In genomic region chr1:37428911-37429310, GRCm38 (mm10) we compare ENCODE assay signal across 8 mouse cellular contexts. TPM values are rescaled to one million over a fixed set of nuclear protein-coding genes. Genes with fewer than 3 reads are reported as not detected.
DNase-seq lines count a peak whose midpoint lies in the region; ATAC-seq lines count a peak whose summit lies in the region.

No protein-coding gene starts in this region.

- no peaks in the 10 kb centered on the region for H3K27me3 ChIP-seq in forebrain, embryonic 11.5 days (ENCODE audit: control insufficient read depth, insufficient read depth, low read length)
- H3K27me3 ChIP-seq in limb, embryonic 12.5 days, result no peaks in the 10 kb centered on the region
- H3K27me3 ChIP-seq in stomach, embryonic 14.5 days (ENCODE audit: control insufficient read depth, insufficient read depth, low read length), result no peaks in the 10 kb centered on the region

- peak overlapping the region; percentile 83 for H3K9ac ChIP-seq in forebrain, embryonic 11.5 days (ENCODE audit: low read length)
- H3K9ac ChIP-seq in limb, embryonic 12.5 days (replicated peaks), result peak overlapping the region; percentile 71
- peak overlapping the region; percentile 89; the same call in 1 of the 2 replicates for H3K9ac ChIP-seq in stomach, embryonic 14.5 days (replicated peaks; ENCODE audit: low read depth, low read length)

- ATAC-seq in forebrain, embryonic 11.5 days (replicated peaks; ENCODE audit: low FRiP score), result no peak
- no peak for ATAC-seq in limb, embryonic 12.5 days (ENCODE audit: insufficient number of reproducible peaks, insufficient read depth, low FRiP score, low TSS enrichment, low read depth)
- no peak for ATAC-seq in stomach, embryonic 14.5 days (ENCODE audit: insufficient number of reproducible peaks, insufficient read depth, low FRiP score, low read depth)

- H3K4me3 ChIP-seq in forebrain, embryonic 11.5 days (ENCODE audit: low read depth, low read length), result peak overlapping the region; percentile 86
- H3K4me3 ChIP-seq in limb, embryonic 12.5 days (replicated peaks), result peak overlapping the region; percentile 83
- H3K4me3 ChIP-seq in stomach, embryonic 14.5 days (ENCODE audit: low read depth, low read length), result peak overlapping the region; percentile 93

- 73% methylated on average over 2 of the region's 2 CpGs for WGBS in forebrain, embryonic 11.5 days
- WGBS in limb, embryonic 12.5 days, result 79% methylated on average over 2 of the region's 2 CpGs
- 62% methylated on average over 2 of the region's 2 CpGs for WGBS in stomach, embryonic 14.5 days

- no peak overlapping the region for H3K27ac ChIP-seq in forebrain, embryonic 11.5 days (ENCODE audit: low read depth, low read length)
- no peak overlapping the region for H3K27ac ChIP-seq in limb, embryonic 12.5 days
- H3K27ac ChIP-seq in stomach, embryonic 14.5 days (ENCODE audit: low read length), result no peak overlapping the region

- H3K9me3 ChIP-seq in forebrain, embryonic 11.5 days (ENCODE audit: control insufficient read depth, low read length), result peaks cover 2% of the 10 kb centered on the region; the same call in 1 of the 2 replicates
- peaks cover 6% of the 10 kb centered on the region for H3K9me3 ChIP-seq in limb, embryonic 12.5 days
- peaks cover 3% of the 10 kb centered on the region; the same call in 1 of the 2 replicates for H3K9me3 ChIP-seq in stomach, embryonic 14.5 days (ENCODE audit: control insufficient read depth, low read depth, low read length)

- H3K4me2 ChIP-seq in forebrain, embryonic 11.5 days (ENCODE audit: low read depth, low read length, severe bottlenecking), result peak overlapping the region; percentile 90
- H3K4me2 ChIP-seq in limb, embryonic 12.5 days, result peak overlapping the region; percentile 74
- H3K4me2 ChIP-seq in stomach, embryonic 14.5 days (replicated peaks; ENCODE audit: low read depth, low read length), result peak overlapping the region; percentile 60

- H3K36me3 ChIP-seq in forebrain, embryonic 11.5 days (ENCODE audit: control insufficient read depth, insufficient read depth, low read length), result no peaks in the 10 kb centered on the region
- peaks cover 57% of the 10 kb centered on the region for H3K36me3 ChIP-seq in limb, embryonic 12.5 days
- peaks cover 23% of the 10 kb centered on the region for H3K36me3 ChIP-seq in stomach, embryonic 14.5 days (ENCODE audit: control insufficient read depth, insufficient read depth, low read length)

- DNase-seq in cerebellum, adult 11-12 months, result peak; percentile 39
- no peak for DNase-seq in cerebellum, adult 11 months
- DNase-seq in 416B (ENCODE audit: low read depth), result peak; percentile 51
- DNase-seq in forebrain, embryonic 11.5 days (ENCODE audit: low spot score), result no peak
- no peak for DNase-seq in layer of hippocampus, adult 18-20 months (ENCODE audit: low spot score in 2 of 2)
- DNase-seq in c-Kit-positive CD71-positive TER-119-positive erythroid progenitor cells, embryonic 14.5 days (ENCODE audit: low spot score), result no peak

- peaks cover 7% of the 10 kb centered on the region; the same call in 1 of the 2 replicates for H3K4me1 ChIP-seq in forebrain, embryonic 11.5 days (replicated peaks; ENCODE audit: control insufficient read depth, insufficient read depth, low read length)
- peaks cover 26% of the 10 kb centered on the region for H3K4me1 ChIP-seq in limb, embryonic 12.5 days (replicated peaks)
- H3K4me1 ChIP-seq in stomach, embryonic 14.5 days (ENCODE audit: control insufficient read depth, insufficient read depth, low read length), result peaks cover 14% of the 10 kb centered on the region

RNA-seq across cellular contexts. Expression of gene Coa5, which starts 1.0 kb away (rescaled TPM):
- 58.1 and 59.0 TPM in 2 replicates for polyA plus RNA-seq in forebrain, embryonic 11.5 days (2014; fragmentation: Nextera tagmentation; extraction: Ambion mirVana)
- polyA plus RNA-seq in limb, embryonic 12.5 days (2016; fragmentation: Nextera tagmentation; extraction: Ambion mirVana), result 46.6 and 52.2 TPM in 2 replicates
- polyA plus RNA-seq in stomach, embryonic 14.5 days (2014; fragmentation: Nextera tagmentation; extraction: Ambion mirVana), result 45.7 and 48.3 TPM in 2 replicates
- 10 to 100 TPM; 61.8 to 64.0 TPM for total RNA-seq in layer of hippocampus, adult 18-20 months (2021)

RNA-seq across cellular contexts. Expression of gene Unc50, which starts 1.0 kb away (rescaled TPM):
- polyA plus RNA-seq in forebrain, embryonic 11.5 days (2014; fragmentation: Nextera tagmentation; extraction: Ambion mirVana), result 115 and 131 TPM in 2 replicates
- polyA plus RNA-seq in limb, embryonic 12.5 days (2016; fragmentation: Nextera tagmentation; extraction: Ambion mirVana), result 110 and 123 TPM in 2 replicates
- 139 and 151 TPM in 2 replicates for polyA plus RNA-seq in stomach, embryonic 14.5 days (2014; fragmentation: Nextera tagmentation; extraction: Ambion mirVana)
- 10 to 100 TPM; 58.8 to 59.5 TPM for total RNA-seq in layer of hippocampus, adult 18-20 months (2021)

Comparison
In these comparisons a context has a peak if more than half of its experiments do, and no peak if none do; other contexts are left out.
1. DNase-seq: peak in cerebellum, adult 11-12 months (single experiment) and 416B (single experiment); none in cerebellum, adult 11 months (single experiment), forebrain, embryonic 11.5 days (single experiment), layer of hippocampus, adult 18-20 months (0 of 2) and c-Kit-positive CD71-positive TER-119-positive erythroid progenitor cells, embryonic 14.5 days (single experiment).
2. Peak in every context shown above with its lines, with median percentiles within 50 percentile points of each other: H3K4me2 ChIP-seq, H3K4me3 ChIP-seq and H3K9ac ChIP-seq.